Mouse (Mus musculus): Measurements from ENCODE around the gene Cpn1. TPM values are rescaled to one million over a fixed set of nuclear protein-coding genes. Genes with fewer than 3 reads are reported as not detected.
A peak's percentile ranks its signal among the peaks of the same experiment; 100 is the strongest.
"Not testable (repeated sequence)": the region's sequence is repeated elsewhere in the genome, so short reads cannot be mapped to it uniquely, and the experiment has no call there.

The Cpn1 gene
- polyA plus RNA-seq, 1 experiment from 2014 or later, result 0.10 TPM

DNA sequence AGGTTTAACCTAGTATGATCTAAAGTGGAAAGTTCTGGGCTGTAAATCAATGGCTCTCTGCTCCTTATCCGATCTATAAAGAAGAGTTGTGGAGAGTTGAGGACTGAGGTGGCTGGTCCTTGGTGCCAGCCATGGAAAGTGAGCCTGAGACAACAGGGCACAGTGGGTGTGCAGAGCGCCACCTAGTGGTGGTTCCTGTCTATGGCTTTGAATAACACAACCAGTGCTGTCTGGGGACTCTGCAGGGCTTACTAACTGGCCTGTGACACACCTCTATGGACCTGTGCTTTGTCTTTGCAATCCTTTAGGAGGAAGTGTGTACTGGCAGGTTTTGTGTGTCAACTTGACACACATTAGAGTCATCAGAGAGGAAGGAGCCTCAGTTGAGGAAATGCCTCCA, 27.2 kb downstream of the Cpn1 start:
- H3K27me3 ChIP-seq (replicated peaks), result no peaks in the 10 kb centered on the region
- no peak overlapping the region for H3K9ac ChIP-seq (replicated peaks)
- H3K36me3 ChIP-seq, result no peaks in the 10 kb centered on the region
- 26% methylated on average over 2 of the region's 2 CpGs for WGBS
- H3K4me2 ChIP-seq, result no peak overlapping the region
- no peak for ATAC-seq (ENCODE audit: low FRiP score)
- no peaks in the 10 kb centered on the region for H3K9me3 ChIP-seq (replicated peaks)
- 0 out of 2 replicates have a peak, but pooled peaks cover 4% of the 10 kb centered on the region for H3K4me1 ChIP-seq
- H3K4me3 ChIP-seq (replicated peaks), result no peak overlapping the region
- no peak overlapping the region for H3K27ac ChIP-seq (replicated peaks)

DNA sequence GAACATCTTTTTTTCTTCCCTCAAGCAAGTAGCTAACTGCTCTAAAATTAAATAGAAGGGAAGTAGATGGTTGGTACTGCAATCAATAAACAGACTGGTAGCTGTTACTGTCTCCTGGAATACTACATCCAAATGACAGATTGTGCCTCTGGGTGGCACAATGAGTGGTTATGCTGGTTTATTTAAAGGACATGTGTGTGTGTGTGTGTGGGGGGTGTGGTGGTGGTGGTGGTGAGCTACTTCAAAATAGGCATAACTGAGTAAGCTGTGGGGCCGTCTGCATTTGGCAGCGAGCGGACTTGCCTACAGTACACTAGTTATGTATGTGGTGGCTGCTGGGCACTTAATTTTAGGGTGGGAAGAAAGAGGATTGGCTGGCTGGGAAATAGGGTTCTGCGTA, 28.5 kb downstream of the Cpn1 start:
- no peaks in the 10 kb centered on the region for H3K36me3 ChIP-seq

DNA sequence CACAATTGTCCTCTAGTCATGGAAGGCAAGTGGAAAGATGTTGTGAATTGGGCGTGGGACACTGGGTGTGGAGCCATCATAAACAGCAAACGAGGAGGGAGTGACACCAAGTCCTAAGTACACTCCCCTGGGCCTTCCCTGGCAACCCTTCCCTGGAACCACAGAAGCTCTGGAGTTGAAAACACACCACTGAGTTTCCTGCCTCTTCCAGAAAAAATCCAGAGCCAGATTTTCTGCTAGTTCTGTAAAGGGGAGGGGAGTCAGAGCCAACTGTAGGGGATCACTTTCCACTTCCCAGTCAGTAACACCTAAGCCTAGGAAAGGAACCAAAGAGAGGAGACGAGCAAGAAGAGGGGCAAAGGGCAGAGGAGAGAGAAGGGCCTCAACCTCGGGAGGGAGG, 29.0 kb downstream of the Cpn1 start:
- H3K4me2 ChIP-seq, result no peak overlapping the region
- H3K27ac ChIP-seq (replicated peaks), result no peak overlapping the region
- 0 out of 2 replicates have a peak, but pooled peaks cover 4% of the 10 kb centered on the region for H3K4me1 ChIP-seq
- H3K4me3 ChIP-seq (replicated peaks), result no peak overlapping the region
- WGBS, result 30% methylated on average over 4 of the region's 4 CpGs
- H3K9ac ChIP-seq (replicated peaks), result no peak overlapping the region
- no peak for ATAC-seq (ENCODE audit: low FRiP score)
- no peaks in the 10 kb centered on the region for H3K9me3 ChIP-seq (replicated peaks)
- no peaks in the 10 kb centered on the region for H3K27me3 ChIP-seq (replicated peaks)
- H3K36me3 ChIP-seq, result no peaks in the 10 kb centered on the region

More for the DNA sequence above, 28.5 kb downstream of the Cpn1 start:
- H3K9ac ChIP-seq (replicated peaks), result no peak overlapping the region
- H3K9me3 ChIP-seq (replicated peaks), result no peaks in the 10 kb centered on the region
- no peak overlapping the region for H3K4me3 ChIP-seq (replicated peaks)
- H3K4me2 ChIP-seq, result no peak overlapping the region
- 87% methylated on average over 4 of the region's 4 CpGs for WGBS
- no peaks in the 10 kb centered on the region for H3K27me3 ChIP-seq (replicated peaks)
- 0 out of 2 replicates have a peak, but pooled peaks cover 4% of the 10 kb centered on the region for H3K4me1 ChIP-seq
- no peak for ATAC-seq (ENCODE audit: low FRiP score)
- H3K27ac ChIP-seq (replicated peaks), result no peak overlapping the region

DNA sequence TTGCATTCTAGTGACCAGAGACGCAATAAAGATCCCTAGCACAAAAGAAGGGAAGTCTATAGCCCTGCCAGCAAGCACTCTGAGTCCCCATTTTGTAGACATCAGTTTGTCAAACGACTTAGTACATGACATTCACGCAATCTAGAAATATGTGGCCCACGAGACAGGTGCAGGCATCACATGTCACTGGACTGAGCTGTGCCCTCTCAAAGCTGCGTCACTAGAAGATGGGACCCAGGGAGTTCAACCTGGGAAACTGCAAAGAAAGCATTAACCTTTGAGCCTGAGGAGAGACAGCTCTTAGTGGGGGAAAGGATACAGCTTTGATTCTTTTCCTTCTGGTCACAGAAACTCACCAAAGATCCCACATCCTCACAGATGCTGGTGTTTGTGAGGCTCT, 31.1 kb downstream of the Cpn1 start:
- no peak for ATAC-seq (ENCODE audit: low FRiP score)
- WGBS, result 46% methylated on average over 5 of the region's 5 CpGs
- 0 out of 2 replicates have a peak, but pooled peaks cover 4% of the 10 kb centered on the region for H3K4me1 ChIP-seq
- no peak overlapping the region for H3K4me3 ChIP-seq (replicated peaks)
- no peak overlapping the region for H3K4me2 ChIP-seq
- no peaks in the 10 kb centered on the region for H3K36me3 ChIP-seq
- no peaks in the 10 kb centered on the region for H3K9me3 ChIP-seq (replicated peaks)
- no peak overlapping the region for H3K9ac ChIP-seq (replicated peaks)
- no peaks in the 10 kb centered on the region for H3K27me3 ChIP-seq (replicated peaks)
- no peak overlapping the region for H3K27ac ChIP-seq (replicated peaks)

DNA sequence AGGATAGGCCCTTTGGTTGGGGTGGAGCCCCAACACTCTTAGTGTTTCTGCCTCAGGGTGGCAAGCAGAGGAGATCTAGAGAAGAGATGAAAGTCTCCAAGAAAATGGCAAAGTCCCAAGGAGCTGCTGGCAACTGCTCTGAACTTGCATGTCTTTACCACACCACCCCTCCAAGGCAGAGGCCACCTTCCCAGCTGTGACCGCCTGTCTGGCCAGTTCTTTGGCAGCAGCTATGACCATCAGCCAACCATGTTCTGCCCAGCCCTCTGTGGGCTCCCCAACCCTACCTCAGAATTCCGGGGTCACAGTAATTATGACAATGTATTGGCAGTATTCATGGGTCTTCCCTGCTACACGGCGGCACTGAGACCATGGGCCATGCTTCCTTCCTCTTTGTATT, 31.5 kb downstream of the Cpn1 start:
- H3K9me3 ChIP-seq (replicated peaks), result no peaks in the 10 kb centered on the region
- H3K4me3 ChIP-seq (replicated peaks), result no peak overlapping the region
- no peak for ATAC-seq (ENCODE audit: low FRiP score)
- H3K27me3 ChIP-seq (replicated peaks), result no peaks in the 10 kb centered on the region
- H3K9ac ChIP-seq (replicated peaks), result no peak overlapping the region
- 0 out of 2 replicates have a peak, but pooled peaks cover 4% of the 10 kb centered on the region for H3K4me1 ChIP-seq
- 46% methylated on average over 4 of the region's 4 CpGs for WGBS
- H3K4me2 ChIP-seq, result no peak overlapping the region
- no peaks in the 10 kb centered on the region for H3K36me3 ChIP-seq
- no peak overlapping the region for H3K27ac ChIP-seq (replicated peaks)

DNA sequence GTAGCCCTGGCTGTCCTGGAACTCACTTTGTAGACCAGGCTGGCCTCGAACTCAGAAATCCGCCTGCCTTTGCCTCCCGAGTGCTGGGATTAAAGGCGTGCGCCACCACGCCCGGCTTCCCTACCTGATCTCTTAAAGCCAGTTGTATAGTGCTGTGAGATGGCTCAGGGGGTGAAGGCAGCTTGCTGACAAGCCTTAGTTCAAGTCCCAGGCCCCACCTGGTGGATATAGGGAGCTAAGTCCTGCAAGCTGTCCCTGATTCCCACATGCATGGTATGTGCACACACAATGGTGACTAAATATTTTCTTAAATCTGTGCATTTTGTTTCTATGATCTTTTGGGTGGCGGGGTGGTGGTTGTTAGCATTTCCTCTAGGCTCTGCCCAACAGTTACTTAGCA, 33.4 kb downstream of the Cpn1 start:
- ATAC-seq (ENCODE audit: low FRiP score); H3K27me3 ChIP-seq (replicated peaks); H3K9ac ChIP-seq (replicated peaks); H3K4me3 ChIP-seq (replicated peaks); H3K27ac ChIP-seq (replicated peaks); H3K4me2 ChIP-seq; H3K4me1 ChIP-seq; H3K9me3 ChIP-seq (replicated peaks); H3K36me3 ChIP-seq: not testable (repeated sequence)
- WGBS, result 95% methylated on average over 8 of the region's 8 CpGs

DNA sequence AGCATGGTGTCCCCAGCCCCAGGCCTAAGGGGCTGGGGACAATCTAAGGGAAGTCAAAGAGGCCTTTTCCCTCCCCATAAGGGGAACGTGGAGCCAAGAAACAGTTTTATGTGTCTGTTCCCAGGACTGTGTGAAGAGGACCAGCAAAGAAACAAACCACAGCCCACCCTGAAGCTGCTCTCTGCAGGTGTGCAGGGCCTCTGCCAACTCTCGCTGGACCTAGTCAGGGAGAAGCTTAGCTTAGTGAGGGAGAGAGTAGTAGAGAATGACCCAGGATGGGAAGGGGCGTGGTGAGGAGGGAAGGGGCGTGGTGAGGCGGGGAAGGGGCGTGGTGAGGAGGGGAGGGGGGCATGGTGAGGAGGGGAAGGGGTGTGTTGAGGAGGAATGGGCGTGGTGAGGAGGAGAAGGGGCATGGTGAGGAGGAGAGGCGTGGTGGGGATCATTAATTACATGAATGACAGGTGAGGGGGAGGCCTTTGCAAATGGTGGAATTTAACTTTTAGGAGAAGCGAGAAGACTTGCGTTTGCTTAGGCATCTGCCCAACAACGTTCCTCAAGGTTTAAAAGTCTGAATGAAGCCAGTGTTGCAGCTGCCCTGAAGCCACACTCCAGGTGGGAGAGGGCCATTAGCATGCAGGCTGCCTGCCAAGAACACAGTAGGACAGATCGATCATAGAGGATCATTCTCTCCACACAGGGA, 37.1 kb downstream of the Cpn1 start:
- no peak overlapping the region; the same call in 1 of the 2 replicates for H3K4me2 ChIP-seq
- 4% methylated on average over 12 of the region's 12 CpGs for WGBS

DNA sequence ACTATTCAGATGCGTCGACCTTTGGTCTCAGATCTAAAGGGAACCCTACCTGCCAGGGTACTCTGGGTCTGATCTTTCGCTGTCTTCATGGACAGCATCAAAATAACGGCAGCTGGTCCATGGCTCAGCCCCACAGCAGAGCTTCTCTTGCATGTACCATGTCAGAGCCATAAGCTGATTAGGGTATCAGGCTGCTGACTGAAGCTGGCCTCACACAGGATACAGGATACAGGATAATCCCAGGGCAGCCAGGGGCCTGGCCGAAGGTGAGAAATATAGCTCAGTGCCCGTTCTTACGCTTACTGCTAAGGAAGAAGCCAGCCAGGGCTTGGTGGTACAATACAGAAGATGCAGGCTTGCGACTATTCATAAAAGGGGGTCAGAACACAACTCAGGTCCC, 41.8 kb downstream of the Cpn1 start:
- Histone ChIP-seq H3K9me3 (replicated peaks) (no peaks in the 10 kb centered on the region), H3K27ac (replicated peaks) (no peak overlapping the region), H3K4me1 (peaks cover 10% of the 10 kb centered on the region), H3K4me2 (no peak overlapping the region), H3K27me3 (replicated peaks) (no peaks in the 10 kb centered on the region), H3K9ac (replicated peaks) (no peak overlapping the region), H3K36me3 (no peaks in the 10 kb centered on the region), H3K4me3 (replicated peaks) (no peak overlapping the region)
- no peak for ATAC-seq (ENCODE audit: low FRiP score)
- WGBS, result 94% methylated on average over 8 of the region's 8 CpGs

More for the DNA sequence above, 37.1 kb downstream of the Cpn1 start:
- ATAC-seq (ENCODE audit: low FRiP score), result no peak
- Histone ChIP-seq H3K9me3 (replicated peaks) (no peaks in the 10 kb centered on the region), H3K36me3 (no peaks in the 10 kb centered on the region), H3K27ac (replicated peaks) (no peak overlapping the region), H3K27me3 (replicated peaks) (no peaks in the 10 kb centered on the region), H3K4me3 (replicated peaks) (no peak overlapping the region), H3K9ac (replicated peaks) (no peak overlapping the region), H3K4me1 (0 out of 2 replicates have a peak, but pooled peaks cover 3% of the 10 kb centered on the region)

DNA sequence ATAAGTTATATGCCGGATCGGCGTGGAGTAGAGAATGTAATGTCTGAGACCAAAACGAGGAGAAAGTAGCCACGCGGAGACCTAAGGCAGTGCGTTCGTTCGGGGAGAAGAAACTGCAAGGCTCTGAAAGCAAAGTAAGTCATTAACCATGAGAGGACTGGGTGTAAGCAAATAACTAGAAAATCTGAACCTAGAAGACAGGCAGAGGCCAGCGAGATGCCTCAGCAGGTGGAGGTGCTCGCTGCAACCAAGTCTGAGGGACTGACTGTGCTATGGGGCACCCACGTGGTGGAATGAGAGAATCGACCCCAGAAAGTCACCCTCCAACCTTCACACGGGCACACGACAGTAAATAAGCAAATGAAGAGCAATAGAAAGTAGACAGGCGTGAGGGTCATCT, 43.3 kb downstream of the Cpn1 start:
- ATAC-seq (ENCODE audit: low FRiP score), result no peak
- no peak overlapping the region for H3K4me2 ChIP-seq
- H3K9me3 ChIP-seq (replicated peaks), result no peaks in the 10 kb centered on the region
- H3K27ac ChIP-seq (replicated peaks), result no peak overlapping the region
- H3K36me3 ChIP-seq, result no peaks in the 10 kb centered on the region
- H3K9ac ChIP-seq (replicated peaks), result no peak overlapping the region
- H3K4me3 ChIP-seq (replicated peaks), result no peak overlapping the region
- H3K27me3 ChIP-seq (replicated peaks), result no peaks in the 10 kb centered on the region
- H3K4me1 ChIP-seq, result peaks cover 22% of the 10 kb centered on the region
- 68% methylated on average over 16 of the region's 16 CpGs for WGBS

DNA sequence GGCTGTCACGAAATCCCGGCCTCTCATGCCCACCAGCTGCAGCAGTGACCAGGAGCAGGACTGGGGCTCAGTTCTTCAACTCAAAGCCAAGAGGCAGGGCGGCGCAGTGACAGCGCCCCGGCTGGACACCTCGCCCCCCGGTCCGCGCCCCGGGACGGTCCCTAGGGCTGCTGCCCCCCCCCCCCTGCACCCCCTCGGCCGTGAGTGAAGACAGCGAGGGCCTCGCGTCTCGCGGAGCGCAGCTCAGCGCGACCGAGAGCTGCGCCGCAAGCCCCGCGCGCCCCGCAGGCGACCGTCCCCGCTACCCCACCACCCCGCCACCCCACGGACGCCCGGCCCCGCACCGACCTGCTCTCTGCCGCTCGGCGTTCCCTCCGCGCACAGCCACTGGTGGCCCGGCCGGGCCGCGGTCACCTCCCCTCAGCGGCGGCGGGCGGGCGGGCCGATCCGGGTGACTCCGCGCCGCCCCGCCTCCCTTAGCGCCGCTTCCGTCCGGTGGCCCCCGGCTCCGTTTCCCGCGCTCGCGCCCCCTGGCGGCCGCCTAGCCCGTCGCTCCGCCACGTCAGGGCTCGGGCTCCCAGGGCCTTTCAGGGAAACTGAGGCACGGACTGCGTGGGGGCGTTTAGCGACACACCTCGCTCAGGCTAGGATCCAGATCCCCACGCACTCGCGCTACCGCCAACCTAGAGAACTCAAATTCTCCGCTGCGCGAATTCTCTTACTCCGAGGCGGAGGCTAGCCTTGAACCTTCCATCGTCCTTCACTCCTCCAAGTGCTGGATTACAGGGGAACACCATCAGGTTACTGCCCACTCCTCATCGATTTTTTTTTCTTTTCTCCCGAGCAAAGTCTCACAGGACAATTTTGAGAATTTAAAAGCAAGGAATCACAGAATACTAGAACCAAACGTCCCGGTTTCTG, 46.3 kb downstream of the Cpn1 start, which contains the start of gene Dnmbp:
Gene Dnmbp, minus strand, starts transcription at position 423 of the 921 bp plus-strand sequence.
- Histone ChIP-seq H3K4me3 (replicated peaks) (peak within 1 kb of the TSS; percentile 67), H3K27ac (replicated peaks) (peak within 1 kb of the TSS; percentile 73)

DNA sequence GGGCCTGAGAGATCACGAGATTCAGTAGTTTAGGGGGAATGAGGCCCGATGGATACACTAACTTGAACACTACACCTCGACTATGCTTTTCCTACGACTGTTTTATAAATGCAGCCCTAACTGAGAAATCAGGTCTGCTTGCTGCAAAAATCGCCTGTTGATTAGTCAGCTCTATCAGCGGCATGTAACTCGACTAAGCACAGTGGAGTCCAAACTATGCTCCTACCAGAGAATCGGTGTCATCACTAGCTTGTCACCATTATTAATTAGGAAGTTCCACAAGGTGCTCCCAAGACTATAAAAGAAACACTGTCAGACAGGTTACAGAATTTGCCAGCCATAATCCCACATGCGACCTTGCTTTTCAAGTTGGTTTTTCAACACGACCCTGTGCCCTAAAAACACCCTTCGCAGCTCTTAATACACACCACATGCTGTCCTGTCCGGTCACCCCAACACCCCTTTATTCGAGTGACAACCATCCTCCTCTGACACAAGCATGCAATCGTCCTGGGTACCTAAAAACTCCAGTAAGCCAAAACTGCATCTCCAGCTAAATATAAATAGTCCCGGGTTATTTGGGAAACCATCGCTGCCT, 47.1 kb downstream of the Cpn1 start:
- no peak for ATAC-seq (ENCODE audit: low FRiP score)

More for the DNA sequence above, 46.3 kb downstream of the Cpn1 start, which contains the start of gene Dnmbp:
- 4% methylated on average over 72 of the region's 94 CpGs for WGBS
- no peaks in the 10 kb centered on the region for H3K27me3 ChIP-seq (replicated peaks)
- peaks cover 23% of the 10 kb centered on the region for H3K4me1 ChIP-seq
- no peaks in the 10 kb centered on the region for H3K36me3 ChIP-seq
- peak within 1 kb of the TSS; percentile 61 for H3K9ac ChIP-seq (replicated peaks)
- peak within 1 kb of the TSS; percentile 72 for H3K4me2 ChIP-seq
- H3K9me3 ChIP-seq (replicated peaks), result no peaks in the 10 kb centered on the region
- ATAC-seq (ENCODE audit: low FRiP score), result peak; percentile 87

More for the DNA sequence above, 47.1 kb downstream of the Cpn1 start:
- no peaks in the 10 kb centered on the region for H3K9me3 ChIP-seq (replicated peaks)
- 28% methylated on average over 16 of the region's 16 CpGs for WGBS
- H3K4me2 ChIP-seq, result peak overlapping the region; percentile 72
- H3K27ac ChIP-seq (replicated peaks), result peak overlapping the region; percentile 73
- peak overlapping the region; percentile 67 for H3K4me3 ChIP-seq (replicated peaks)
- peaks cover 23% of the 10 kb centered on the region for H3K4me1 ChIP-seq
- no peaks in the 10 kb centered on the region for H3K27me3 ChIP-seq (replicated peaks)
- peak overlapping the region; percentile 61 for H3K9ac ChIP-seq (replicated peaks)
- H3K36me3 ChIP-seq, result no peaks in the 10 kb centered on the region

All from neural tube, embryonic 15.5 days (tissue).